Mouse (Mus musculus) embryonic facial prominence, embryonic 14.5 days (tissue): ENCODE results near the gene Fscn3. TPM values are rescaled to one million over a fixed set of nuclear protein-coding genes. Genes with fewer than 3 reads are reported as not detected.

ENCODE experiments used
- ATAC-seq: fragments of 200-750 bp; cut with Nextera tagmentation; 2 replicates; pipeline ENCODE4 v1.8.0; 2017; ENCODE audit warnings: low read depth, moderate number of reproducible peaks, moderate TSS enrichment
- DNase-seq: peaks from one replicate; pipeline ENCODE4 v3.0.0-alpha.2; 2015; ENCODE audit warnings: low spot score
- H3K27ac ChIP-seq: fragments of 300-500 bp; sonication (generic); replicated peaks from 2 replicates; pipeline ENCODE4 v1.5.1; 2014; ENCODE audit warnings: low read depth, mild to moderate bottlenecking, low read length, moderate library complexity
- H3K27me3 ChIP-seq: fragments of 300-500 bp; sonication (generic); replicated peaks from 2 replicates; pipeline ENCODE4 v1.6.1; 2014; ENCODE audit warnings: low read length; ENCODE audit not compliant: control insufficient read depth, insufficient read depth
- H3K36me3 ChIP-seq: fragments of 300-500 bp; sonication (generic); 2 replicates; pipeline ENCODE4 v1.6.1; 2014; ENCODE audit warnings: low read length, mixed read lengths; ENCODE audit not compliant: control insufficient read depth, insufficient read depth
- H3K4me1 ChIP-seq: fragments of 300-500 bp; sonication (generic); 2 replicates; pipeline ENCODE4 v1.6.1; 2014; ENCODE audit warnings: antibody characterized with exemption, low read length; ENCODE audit not compliant: control insufficient read depth, insufficient read depth
- H3K4me2 ChIP-seq: fragments of 300-500 bp; sonication (generic); 2 replicates; pipeline ENCODE4 v1.6.1; 2014; ENCODE audit warnings: low read depth, mild to moderate bottlenecking, low read length, moderate library complexity, mixed read lengths
- H3K4me3 ChIP-seq: fragments of 300-500 bp; sonication (generic); 2 replicates; pipeline ENCODE4 v1.5.1; 2014; ENCODE audit warnings: low read depth, mild to moderate bottlenecking, low read length
- H3K9ac ChIP-seq: fragments of 300-500 bp; sonication (generic); 2 replicates; pipeline ENCODE4 v1.6.1; 2014; ENCODE audit warnings: low read depth, mild to moderate bottlenecking, low read length, moderate library complexity, mixed read lengths
- H3K9me3 ChIP-seq: fragments of 300-500 bp; sonication (generic); 2 replicates; pipeline ENCODE4 v1.6.1; 2016; ENCODE audit warnings: low read length; ENCODE audit not compliant: control insufficient read depth
- WGBS: fragments of 180-500 bp; shearing (Covaris S2); extraction: QIAGEN DNeasy Blood & Tissue Kit; methylation state at CpG from one replicate; pipeline ENCODE4 v1.1.7; 2014; 5-methylcytosine and 5-hydroxymethylcytosine counted together
- polyA plus RNA-seq: library from polyadenylated mRNA; unstranded; fragments of >200 nt; fragmentation: Nextera tagmentation; extraction: Ambion mirVana; gene quantifications from 2 replicates; pipeline ENCODE4 v1.2.1, GENCODE M21; 2014

The Fscn3 gene
- polyA plus RNA-seq, 1 experiment from 2014 or later: not detected

DNA sequence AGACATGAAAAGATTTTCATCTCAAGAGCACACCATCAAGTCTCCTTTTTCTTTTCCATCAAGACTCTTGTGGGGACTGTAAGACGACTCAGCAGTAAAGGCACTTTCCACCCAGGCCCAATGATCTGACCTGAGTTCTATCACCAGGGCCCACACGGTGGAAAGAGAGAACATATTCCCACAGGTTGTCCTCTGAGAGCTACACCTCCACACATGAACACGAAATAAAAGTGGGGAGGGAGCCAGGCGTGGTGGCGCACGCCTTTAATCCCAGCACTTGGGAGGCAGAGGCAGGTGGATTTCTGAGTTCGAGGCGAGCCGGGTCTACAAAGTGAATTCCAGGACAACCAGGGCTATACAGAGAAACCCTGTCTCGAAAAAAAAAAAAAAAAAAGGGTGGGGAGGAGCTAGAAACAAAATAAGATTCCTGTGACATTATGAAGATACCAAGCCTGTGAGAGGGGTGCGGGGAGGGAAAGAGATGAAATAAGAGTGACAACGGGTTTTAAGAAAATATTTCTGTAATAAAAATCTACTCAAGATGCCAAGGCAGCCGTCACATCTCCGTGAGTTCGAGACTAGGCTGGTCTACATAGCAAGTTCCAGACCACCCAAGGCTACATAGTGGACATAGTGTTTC is 4.8 kb upstream of the Fscn3 start:
- ATAC-seq: no peak
- no peak for DNase-seq

DNA sequence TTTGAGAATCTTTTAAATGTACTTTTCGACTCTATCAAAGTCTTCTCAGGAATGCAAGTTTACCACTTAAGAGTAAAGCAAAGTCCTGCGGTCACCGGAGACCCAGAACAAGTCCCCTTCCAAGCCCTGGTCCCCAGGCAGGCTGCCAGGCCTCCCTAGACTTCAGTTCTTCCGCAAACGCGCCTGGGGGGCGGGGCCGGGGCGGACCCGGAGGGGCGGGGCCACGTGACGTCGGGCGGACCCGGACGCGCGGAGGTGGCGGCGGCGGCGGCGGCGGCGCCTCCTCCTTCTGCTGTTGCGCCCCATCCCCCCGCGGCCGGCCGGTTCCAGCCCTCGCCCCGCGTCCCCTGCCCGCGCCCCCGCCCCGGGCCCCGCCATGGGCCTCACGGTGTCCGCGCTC is 4.3 kb upstream of the Fscn3 start, which contains the start of gene Arf5:
TSS of gene Arf5 (plus strand) at position 248 of the 400 bp plus-strand sequence.
- Histone ChIP-seq H3K9ac (peak within 1 kb of the TSS; percentile 98), H3K4me3 (peak within 1 kb of the TSS; percentile 92), H3K4me2 (peak within 1 kb of the TSS; percentile 72), H3K4me1 (peaks cover 24% of the 10 kb centered on the region), H3K27ac (peak within 1 kb of the TSS; percentile 89), H3K27me3 (no peaks in the 10 kb centered on the region), H3K9me3 (no peaks in the 10 kb centered on the region), H3K36me3 (peaks cover 27% of the 10 kb centered on the region)
- DNase-seq (peak; percentile 94), ATAC-seq (peak; percentile 72)
- under 1% methylated on average over 18 of the region's 42 CpGs for WGBS

More for the DNA sequence above, 4.8 kb upstream of the Fscn3 start:
- WGBS: 69% methylated on average over 15 of the region's 15 CpGs
- peaks cover 33% of the 10 kb centered on the region for H3K36me3 ChIP-seq
- no peaks in the 10 kb centered on the region for H3K27me3 ChIP-seq
- peak overlapping the region; percentile 98; the same call in 1 of the 2 replicates for H3K9ac ChIP-seq
- H3K9me3 ChIP-seq: no peaks in the 10 kb centered on the region
- peak overlapping the region; percentile 92 for H3K4me3 ChIP-seq
- H3K4me1 ChIP-seq: peaks cover 24% of the 10 kb centered on the region
- H3K4me2 ChIP-seq: peak overlapping the region; percentile 72
- peak overlapping the region; percentile 89 for H3K27ac ChIP-seq

DNA sequence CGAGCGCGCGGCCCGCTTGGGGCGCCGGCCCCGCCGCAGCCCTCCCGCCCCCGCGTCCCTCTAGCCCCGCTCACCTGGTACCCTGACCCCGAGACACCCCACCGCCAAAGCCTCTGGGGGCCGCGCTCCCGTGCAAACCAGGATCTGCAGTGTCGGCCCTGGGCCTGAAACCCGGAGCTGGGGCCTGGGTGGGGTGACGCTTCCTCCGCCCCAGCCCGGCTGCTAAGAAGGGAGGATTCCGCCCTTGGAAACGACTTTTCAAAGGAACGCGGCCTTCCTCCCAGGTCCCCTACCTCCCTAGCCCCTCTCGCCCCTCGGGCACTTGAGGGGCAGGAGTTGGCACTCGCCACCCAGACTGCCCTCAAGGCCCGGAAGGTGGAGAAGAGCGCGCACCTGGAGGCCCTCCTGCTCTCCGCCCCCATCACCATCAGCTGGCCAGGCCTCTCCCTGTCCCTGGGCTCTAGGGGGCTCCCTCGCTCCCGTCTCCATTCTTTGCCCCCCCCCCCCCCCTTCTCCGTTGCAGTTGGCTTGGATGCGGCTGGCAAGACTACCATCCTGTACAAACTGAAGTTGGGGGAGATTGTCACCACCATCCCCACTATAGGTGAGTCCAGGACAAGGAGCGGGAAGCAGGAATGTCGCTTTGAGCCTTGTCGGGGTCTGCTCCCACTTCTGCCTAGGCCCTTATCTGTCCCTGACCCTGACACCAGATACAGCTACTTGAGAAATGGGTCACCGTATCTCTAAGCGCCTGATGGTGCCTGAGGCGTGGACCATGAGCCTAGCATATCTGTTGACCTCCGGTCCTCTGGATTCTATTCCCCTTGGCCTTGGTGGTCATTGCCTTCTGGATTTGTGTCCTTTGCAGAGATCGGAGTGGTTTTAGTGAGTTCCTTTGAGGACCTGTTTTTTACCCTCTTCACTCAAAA is 3.6 kb upstream of the Fscn3 start:
- peak overlapping the region; percentile 98 for H3K9ac ChIP-seq
- DNase-seq: peak; percentile 57
- no peaks in the 10 kb centered on the region for H3K27me3 ChIP-seq
- no peaks in the 10 kb centered on the region for H3K9me3 ChIP-seq
- ATAC-seq: peak; percentile 30
- peaks cover 24% of the 10 kb centered on the region for H3K4me1 ChIP-seq
- H3K4me3 ChIP-seq: peak overlapping the region; percentile 92
- peaks cover 21% of the 10 kb centered on the region for H3K36me3 ChIP-seq
- WGBS: 28% methylated on average over 11 of the region's 46 CpGs
- peak overlapping the region; percentile 72 for H3K4me2 ChIP-seq
- H3K27ac ChIP-seq: peak overlapping the region; percentile 89

DNA sequence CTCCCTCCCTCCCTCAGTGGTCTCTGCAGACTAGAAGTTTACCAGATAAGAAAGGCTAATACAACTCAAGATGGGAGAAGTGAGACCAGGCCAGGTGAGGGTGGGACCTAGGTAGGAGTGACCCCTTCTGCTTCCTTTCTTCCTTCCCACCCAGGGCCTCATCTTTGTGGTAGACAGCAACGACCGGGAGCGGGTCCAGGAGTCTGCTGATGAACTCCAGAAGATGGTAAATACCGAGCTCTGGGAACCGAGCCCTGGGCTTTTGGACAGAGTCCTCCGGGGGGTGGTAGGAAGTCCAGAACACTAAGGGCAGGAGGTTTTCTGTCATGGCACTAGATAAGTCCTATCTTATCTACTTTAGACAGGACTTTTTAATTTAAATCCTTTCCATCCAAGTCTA is 2.6 kb upstream of the Fscn3 start:
- no peak for ATAC-seq
- Histone ChIP-seq H3K27me3 (no peaks in the 10 kb centered on the region), H3K9me3 (no peaks in the 10 kb centered on the region), H3K4me3 (peak overlapping the region; percentile 92), H3K36me3 (peaks cover 21% of the 10 kb centered on the region), H3K4me1 (peaks cover 21% of the 10 kb centered on the region), H3K9ac (peak overlapping the region; percentile 98; the same call in 1 of the 2 replicates), H3K4me2 (peak overlapping the region; percentile 72; the same call in 1 of the 2 replicates), H3K27ac (no peak overlapping the region)
- WGBS: 92% methylated on average over 6 of the region's 6 CpGs
- no peak for DNase-seq

DNA sequence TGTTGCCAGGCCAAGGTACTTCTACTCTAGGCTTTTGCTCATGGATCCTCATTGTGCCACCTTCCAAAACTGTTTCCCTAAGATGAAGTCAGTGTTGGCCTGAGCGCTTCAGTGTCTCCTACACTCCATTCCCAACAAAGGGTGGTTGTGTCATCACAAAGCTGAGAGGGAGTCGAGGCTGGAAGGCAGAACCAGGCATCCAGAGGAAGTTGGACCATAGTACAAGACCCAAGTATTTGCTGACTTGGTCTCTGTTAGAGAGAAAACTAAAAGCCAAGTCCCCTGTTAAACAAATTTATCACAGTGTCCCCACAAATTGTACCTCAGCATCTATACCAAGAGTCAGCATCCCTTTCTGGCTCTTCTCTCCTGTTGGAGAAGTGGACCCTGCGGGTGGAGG is 701 bp downstream of the Fscn3 start, which contains the start of gene Gcc1:
TSS of gene Gcc1 (minus strand) at position 101 of the 400 bp plus-strand sequence.
- no peak within 1 kb of the TSS for H3K4me3 ChIP-seq
- no peak for ATAC-seq
- peaks cover 21% of the 10 kb centered on the region for H3K36me3 ChIP-seq
- H3K4me2 ChIP-seq: no peak within 1 kb of the TSS
- no peak within 1 kb of the TSS for H3K9ac ChIP-seq
- no peaks in the 10 kb centered on the region for H3K9me3 ChIP-seq
- H3K27ac ChIP-seq: no peak within 1 kb of the TSS
- 88% methylated on average over 3 of the region's 3 CpGs for WGBS
- no peak for DNase-seq
- H3K27me3 ChIP-seq: no peaks in the 10 kb centered on the region
- H3K4me1 ChIP-seq: peaks cover 12% of the 10 kb centered on the region

DNA sequence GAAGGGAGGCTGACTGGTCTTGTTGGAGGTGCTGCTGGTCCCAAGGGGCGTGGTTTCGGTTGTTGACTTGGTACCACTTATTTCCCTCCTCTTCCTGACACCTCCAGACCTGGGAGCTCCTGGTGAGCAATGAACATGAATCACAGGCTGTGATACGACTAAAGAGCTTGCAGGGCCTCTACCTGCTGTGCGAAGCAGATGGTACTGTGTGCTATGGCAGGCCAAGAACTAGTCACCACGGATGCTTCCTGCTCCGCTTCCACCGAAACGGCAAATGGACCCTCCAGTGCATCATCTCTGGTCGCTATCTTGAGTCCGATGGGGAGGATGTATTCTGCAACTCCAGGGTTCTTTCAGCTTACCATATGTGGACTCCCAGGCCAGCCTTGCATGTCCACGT is 2.3 kb downstream of the Fscn3 start:
- no peak for DNase-seq
- Histone ChIP-seq H3K27ac (no peak overlapping the region), H3K9ac (no peak overlapping the region), H3K4me2 (no peak overlapping the region), H3K9me3 (no peaks in the 10 kb centered on the region), H3K4me3 (no peak overlapping the region), H3K4me1 (0 out of 2 replicates have a peak, but pooled peaks cover 4% of the 10 kb centered on the region), H3K36me3 (peaks cover 20% of the 10 kb centered on the region), H3K27me3 (no peaks in the 10 kb centered on the region)
- 90% methylated on average over 11 of the region's 11 CpGs for WGBS
- no peak for ATAC-seq

DNA sequence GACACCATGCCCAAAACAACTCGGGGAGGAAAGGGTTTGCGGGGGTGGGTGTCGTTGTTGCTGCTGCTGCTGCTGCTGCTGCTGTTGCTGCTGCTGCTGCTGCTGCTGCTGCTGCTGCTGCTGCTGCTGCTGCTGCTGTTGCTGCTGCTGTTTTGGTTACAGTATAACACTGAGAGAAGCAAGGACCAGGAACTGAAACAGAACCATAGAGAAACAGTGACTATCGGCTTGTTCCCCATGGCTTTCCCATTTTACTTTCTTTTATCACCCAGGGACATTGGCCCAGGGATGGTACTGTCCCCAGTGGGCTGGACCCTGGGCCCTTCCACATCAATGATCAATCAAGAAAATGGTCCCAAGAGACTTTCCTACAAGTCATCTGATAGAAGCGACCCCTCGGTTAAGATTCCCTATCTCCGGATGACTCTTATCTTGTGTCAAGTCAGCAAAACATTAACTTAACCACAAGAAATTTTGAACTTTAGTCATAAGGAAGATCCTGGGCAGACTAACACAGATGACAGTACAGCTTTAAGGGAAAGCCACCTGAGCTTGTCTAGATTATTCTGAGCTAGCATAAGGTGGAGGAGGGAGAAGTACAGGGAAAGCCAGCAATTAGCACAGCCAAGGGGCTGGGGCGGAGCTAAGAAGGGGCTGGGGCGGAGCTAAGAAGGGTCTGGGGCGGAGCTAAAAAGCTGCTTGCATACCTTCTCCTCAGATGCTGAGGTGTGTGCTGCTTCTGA is 3.4 kb downstream of the Fscn3 start:
- DNase-seq (no peak), ATAC-seq (no peak)
- Histone ChIP-seq H3K4me3 (no peak overlapping the region), H3K9ac (no peak overlapping the region), H3K27ac (no peak overlapping the region), H3K4me2 (no peak overlapping the region), H3K9me3 (no peaks in the 10 kb centered on the region), H3K27me3 (no peaks in the 10 kb centered on the region), H3K36me3 (peaks cover 10% of the 10 kb centered on the region; the same call in 1 of the 2 replicates), H3K4me1 (no peaks in the 10 kb centered on the region)
- WGBS: 79% methylated on average over 10 of the region's 10 CpGs

DNA sequence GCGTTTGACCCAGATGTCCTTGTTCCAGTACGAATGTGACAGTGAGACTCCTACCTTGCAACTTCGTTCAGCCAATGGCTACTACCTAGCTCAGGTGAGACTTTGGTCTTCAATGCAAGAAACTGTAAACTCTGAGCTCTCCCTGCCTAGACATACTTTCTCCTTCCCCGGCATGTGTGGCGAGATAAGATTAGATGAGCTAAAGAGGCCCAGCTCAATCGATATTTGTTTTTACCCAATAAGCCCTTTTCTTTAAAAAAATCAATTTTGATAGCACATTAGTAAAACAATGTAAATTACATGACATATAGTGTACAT is 3.9 kb downstream of the Fscn3 start:
- no peak overlapping the region for H3K9ac ChIP-seq
- H3K27ac ChIP-seq: no peak overlapping the region
- H3K36me3 ChIP-seq: peaks cover 5% of the 10 kb centered on the region; the same call in 1 of the 2 replicates
- H3K9me3 ChIP-seq: no peaks in the 10 kb centered on the region
- DNase-seq (no peak), ATAC-seq (no peak)
- WGBS: 77% methylated on average over 6 of the region's 6 CpGs
- no peaks in the 10 kb centered on the region for H3K4me1 ChIP-seq
- H3K27me3 ChIP-seq: no peaks in the 10 kb centered on the region
- no peak overlapping the region for H3K4me2 ChIP-seq
- no peak overlapping the region for H3K4me3 ChIP-seq
